Mouse (Mus musculus): ENCODE data around the gene Cpne4. TPM values are rescaled to one million over a fixed set of nuclear protein-coding genes. Genes with fewer than 3 reads are reported as not detected.

The Cpne4 gene
- polyA plus RNA-seq, 1 experiment from 2014 or later, result 0.05 TPM

DNA sequence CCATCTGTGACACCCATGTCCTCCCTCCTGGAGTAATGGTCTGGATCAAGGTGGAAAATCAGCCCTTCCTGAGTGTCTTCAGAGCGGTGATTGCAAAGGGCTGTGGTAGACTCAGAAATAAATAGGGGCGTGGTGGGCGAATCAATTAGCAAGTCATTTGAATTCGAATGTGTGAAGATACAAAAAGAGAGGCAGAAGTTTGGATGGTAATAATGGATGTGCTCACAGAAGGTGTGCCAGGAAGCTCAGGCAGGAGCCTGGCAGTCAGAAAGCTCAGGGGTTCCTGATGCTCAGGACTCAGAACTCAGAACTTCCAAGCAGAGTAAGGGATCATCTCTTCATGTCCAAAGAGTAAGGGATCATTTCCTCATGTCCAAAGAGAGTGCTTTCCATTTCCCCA, 257.7 kb downstream of the Cpne4 start:
- WGBS, result 73% methylated on average over 4 of the region's 4 CpGs
- no peaks in the 10 kb centered on the region for H3K4me1 ChIP-seq (replicated peaks)
- no peak overlapping the region for H3K4me2 ChIP-seq
- no peak overlapping the region for H3K4me3 ChIP-seq
- no peaks in the 10 kb centered on the region for H3K36me3 ChIP-seq
- ATAC-seq (ENCODE audit: insufficient number of reproducible peaks, low FRiP score), result no peak
- no peaks in the 10 kb centered on the region for H3K9me3 ChIP-seq (replicated peaks)
- no peak overlapping the region for H3K27ac ChIP-seq (ENCODE audit: poor library complexity, severe bottlenecking)
- no peaks in the 10 kb centered on the region for H3K27me3 ChIP-seq (replicated peaks)
- no peak overlapping the region for H3K9ac ChIP-seq

GRCm38 (mm10) chr9:104814681-104815080, 267.6 kb downstream of the Cpne4 start:
- Histone ChIP-seq H3K36me3 (no peaks in the 10 kb centered on the region), H3K9ac (no peak overlapping the region), H3K4me2 (no peak overlapping the region), H3K4me1 (replicated peaks) (no peaks in the 10 kb centered on the region), H3K27ac (ENCODE audit: poor library complexity, severe bottlenecking) (no peak overlapping the region), H3K9me3 (replicated peaks) (no peaks in the 10 kb centered on the region), H3K4me3 (no peak overlapping the region), H3K27me3 (replicated peaks) (no peaks in the 10 kb centered on the region)
- ATAC-seq (ENCODE audit: insufficient number of reproducible peaks, low FRiP score), result no peak
- WGBS, result 60% methylated on average over 2 of the region's 2 CpGs

GRCm38 (mm10) chr9:104828646-104829045, 281.6 kb downstream of the Cpne4 start:
- H3K27ac ChIP-seq (ENCODE audit: poor library complexity, severe bottlenecking), result no peak overlapping the region
- no peaks in the 10 kb centered on the region for H3K27me3 ChIP-seq (replicated peaks)
- no peaks in the 10 kb centered on the region for H3K36me3 ChIP-seq
- ATAC-seq (ENCODE audit: insufficient number of reproducible peaks, low FRiP score), result no peak
- H3K4me1 ChIP-seq (replicated peaks), result no peaks in the 10 kb centered on the region
- WGBS, result 56% methylated on average over 3 of the region's 3 CpGs
- H3K4me2 ChIP-seq, result no peak overlapping the region
- H3K4me3 ChIP-seq, result no peak overlapping the region
- no peak overlapping the region for H3K9ac ChIP-seq
- no peaks in the 10 kb centered on the region for H3K9me3 ChIP-seq (replicated peaks)

DNA sequence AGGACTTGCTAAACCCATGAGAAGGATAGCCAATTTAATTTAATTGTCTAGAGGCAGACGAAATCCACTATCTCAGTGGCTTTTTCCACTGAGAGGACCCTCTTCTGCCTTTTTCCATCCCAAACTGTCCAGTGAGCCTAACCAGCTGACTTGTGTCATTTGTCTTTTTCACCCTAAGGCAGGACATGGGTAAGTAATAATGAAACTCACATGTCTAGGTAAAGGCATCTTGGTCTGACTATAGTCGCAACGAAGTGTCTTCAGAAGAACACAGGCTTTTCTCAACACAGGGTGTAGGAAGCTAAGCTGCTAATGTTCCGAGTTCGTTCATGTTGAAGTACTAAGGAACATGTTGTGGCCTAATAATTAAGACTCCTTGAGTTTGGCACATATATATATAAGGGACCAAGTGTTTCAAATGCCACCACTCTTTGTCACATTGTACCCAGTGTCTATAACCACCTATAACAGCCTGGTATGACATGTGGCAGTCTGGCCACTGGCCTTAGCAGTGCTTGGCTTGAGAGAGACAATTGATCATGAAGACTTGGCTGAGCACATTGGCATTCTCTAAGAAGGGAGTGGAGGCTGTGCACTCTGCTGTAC, 286.0 kb downstream of the Cpne4 start:
- H3K36me3 ChIP-seq, result no peaks in the 10 kb centered on the region
- 80% methylated on average over 5 of the region's 5 CpGs for WGBS
- no peak for ATAC-seq (ENCODE audit: insufficient number of reproducible peaks, low FRiP score)
- no peak overlapping the region for H3K4me3 ChIP-seq
- no peak overlapping the region for H3K4me2 ChIP-seq
- H3K27me3 ChIP-seq (replicated peaks), result no peaks in the 10 kb centered on the region
- no peak overlapping the region for H3K27ac ChIP-seq (ENCODE audit: poor library complexity, severe bottlenecking)
- no peak overlapping the region for H3K9ac ChIP-seq
- no peaks in the 10 kb centered on the region for H3K9me3 ChIP-seq (replicated peaks)
- no peaks in the 10 kb centered on the region for H3K4me1 ChIP-seq (replicated peaks)

DNA sequence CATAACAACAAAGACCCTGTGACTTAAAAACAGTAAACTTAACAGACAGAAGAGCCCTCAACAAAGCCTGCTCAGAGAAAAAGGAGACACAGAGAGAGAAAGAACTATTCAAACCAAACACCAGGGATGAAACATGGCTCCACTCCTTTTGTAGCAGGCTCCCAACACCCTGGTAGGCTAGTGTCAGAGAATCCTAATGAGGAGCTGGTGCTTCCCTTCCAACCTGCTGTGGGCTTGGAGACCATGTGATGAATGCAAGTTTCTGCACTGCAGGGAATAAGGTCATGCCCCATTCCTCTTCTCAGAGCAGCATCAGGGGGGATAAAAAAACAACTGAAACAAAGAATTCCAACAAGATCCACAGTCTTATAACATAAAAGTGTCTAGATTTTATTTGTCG, 290.8 kb downstream of the Cpne4 start:
- H3K9ac ChIP-seq, result no peak overlapping the region
- no peak overlapping the region for H3K27ac ChIP-seq (ENCODE audit: poor library complexity, severe bottlenecking)
- no peaks in the 10 kb centered on the region for H3K27me3 ChIP-seq (replicated peaks)
- 56% methylated on average over 1 of the region's 1 CpGs for WGBS
- no peak for ATAC-seq (ENCODE audit: insufficient number of reproducible peaks, low FRiP score)
- no peaks in the 10 kb centered on the region for H3K4me1 ChIP-seq (replicated peaks)
- no peak overlapping the region for H3K4me3 ChIP-seq
- no peaks in the 10 kb centered on the region for H3K36me3 ChIP-seq
- no peaks in the 10 kb centered on the region for H3K9me3 ChIP-seq (replicated peaks)
- H3K4me2 ChIP-seq, result no peak overlapping the region

DNA sequence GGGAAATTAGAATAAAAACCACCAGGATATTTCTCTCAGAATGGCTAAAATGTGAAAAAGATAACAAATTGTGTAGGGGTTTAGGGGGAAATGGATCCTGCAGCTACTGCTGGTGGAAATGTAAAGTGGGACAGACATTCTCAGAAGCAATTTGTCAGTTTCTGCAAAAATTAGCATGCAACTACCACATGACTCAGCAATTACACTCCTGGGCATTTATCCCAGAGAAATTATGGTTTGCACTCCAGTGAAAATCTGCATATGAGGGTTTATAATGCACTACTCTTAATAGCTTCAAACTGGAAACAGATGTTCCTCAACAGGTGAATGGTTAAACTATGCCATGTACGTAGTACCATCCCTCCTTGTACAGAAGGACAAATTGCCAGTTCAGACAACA, 294.2 kb downstream of the Cpne4 start:
- ATAC-seq (ENCODE audit: insufficient number of reproducible peaks, low FRiP score), result no peak

GRCm38 (mm10) chr9:104845226-104845930, 298.3 kb downstream of the Cpne4 start:
- Histone ChIP-seq H3K27me3 (replicated peaks) (no peaks in the 10 kb centered on the region), H3K9me3 (replicated peaks) (no peaks in the 10 kb centered on the region), H3K27ac (ENCODE audit: poor library complexity, severe bottlenecking) (no peak overlapping the region), H3K4me2 (no peak overlapping the region), H3K36me3 (no peaks in the 10 kb centered on the region), H3K9ac (no peak overlapping the region), H3K4me3 (no peak overlapping the region), H3K4me1 (replicated peaks) (no peaks in the 10 kb centered on the region)
- WGBS, result 60% methylated on average over 2 of the region's 2 CpGs
- ATAC-seq (ENCODE audit: insufficient number of reproducible peaks, low FRiP score), result no peak

More for the DNA sequence above, 294.2 kb downstream of the Cpne4 start:
- Histone ChIP-seq H3K9me3 (replicated peaks) (no peaks in the 10 kb centered on the region), H3K9ac (no peak overlapping the region), H3K27ac (ENCODE audit: poor library complexity, severe bottlenecking) (no peak overlapping the region), H3K4me3 (no peak overlapping the region), H3K4me1 (replicated peaks) (no peaks in the 10 kb centered on the region), H3K36me3 (no peaks in the 10 kb centered on the region), H3K27me3 (replicated peaks) (no peaks in the 10 kb centered on the region), H3K4me2 (no peak overlapping the region)
- WGBS, result 76% methylated on average over 1 of the region's 1 CpGs

DNA sequence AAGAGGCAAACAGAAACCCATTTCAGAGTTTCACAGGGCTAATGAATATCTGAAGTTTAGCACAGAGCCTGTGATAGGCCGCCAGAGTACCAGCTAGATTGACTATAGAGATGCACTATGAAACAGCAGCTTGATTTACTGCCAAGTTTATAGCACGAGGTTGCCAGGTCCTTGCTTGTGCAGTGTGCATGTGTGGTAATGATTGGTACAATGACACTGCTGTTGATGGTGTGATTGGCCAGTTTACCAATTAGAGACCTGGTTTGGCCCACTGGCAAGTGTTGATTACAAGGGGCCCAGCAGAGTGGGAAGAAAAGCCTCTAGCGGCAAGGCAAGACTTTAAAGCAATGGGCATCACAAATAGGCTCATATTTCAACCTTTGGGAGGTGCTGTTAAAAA, 306.6 kb downstream of the Cpne4 start:
- no peaks in the 10 kb centered on the region for H3K36me3 ChIP-seq
- 0 out of 2 replicates have a peak, but pooled peaks cover 5% of the 10 kb centered on the region for H3K4me1 ChIP-seq (replicated peaks)
- H3K9ac ChIP-seq, result no peak overlapping the region
- no peak for ATAC-seq (ENCODE audit: insufficient number of reproducible peaks, low FRiP score)
- WGBS, result 72% methylated on average over 3 of the region's 3 CpGs
- no peak overlapping the region for H3K4me3 ChIP-seq
- no peaks in the 10 kb centered on the region for H3K9me3 ChIP-seq (replicated peaks)
- no peaks in the 10 kb centered on the region for H3K27me3 ChIP-seq (replicated peaks)
- H3K4me2 ChIP-seq, result no peak overlapping the region
- no peak overlapping the region for H3K27ac ChIP-seq (ENCODE audit: poor library complexity, severe bottlenecking)

DNA sequence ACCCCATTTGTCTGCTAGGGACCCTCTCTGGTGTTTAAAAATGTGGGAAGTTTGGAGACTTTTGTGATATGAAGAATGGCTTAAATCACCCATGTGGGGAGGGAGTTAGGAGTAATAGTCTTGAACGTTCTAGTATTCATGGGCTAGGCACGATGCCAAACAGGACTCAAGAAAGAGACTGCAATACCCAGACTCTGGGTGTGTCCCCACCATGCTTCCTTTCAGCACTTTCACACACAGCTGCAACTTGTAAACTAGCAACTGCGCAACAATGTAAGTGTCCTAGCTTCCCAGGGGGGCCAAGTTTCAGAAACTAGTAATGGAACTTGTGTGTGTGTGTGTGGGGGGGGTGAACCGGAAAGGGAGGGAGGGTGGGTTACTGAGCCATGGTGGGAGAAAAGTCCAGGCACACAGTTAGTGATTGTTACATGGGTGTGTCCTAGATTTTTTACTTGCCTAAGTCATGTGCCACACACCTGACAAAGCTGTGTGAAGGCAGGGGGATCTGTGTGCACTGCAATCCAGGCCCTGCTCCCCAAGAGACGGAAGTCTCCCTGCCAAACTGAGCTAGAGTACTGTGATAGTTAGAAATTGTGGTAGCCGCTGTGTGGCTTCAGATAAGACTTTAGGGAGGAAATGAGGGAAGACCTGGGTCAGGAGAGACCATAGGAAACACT, 307.3 kb downstream of the Cpne4 start:
- WGBS, result 56% methylated on average over 6 of the region's 6 CpGs
- ATAC-seq (ENCODE audit: insufficient number of reproducible peaks, low FRiP score), result no peak
- H3K4me3 ChIP-seq, result no peak overlapping the region
- no peak overlapping the region for H3K9ac ChIP-seq
- H3K27ac ChIP-seq (ENCODE audit: poor library complexity, severe bottlenecking), result no peak overlapping the region
- H3K4me1 ChIP-seq (replicated peaks), result 0 out of 2 replicates have a peak, but pooled peaks cover 5% of the 10 kb centered on the region
- H3K4me2 ChIP-seq, result no peak overlapping the region
- no peaks in the 10 kb centered on the region for H3K36me3 ChIP-seq
- H3K27me3 ChIP-seq (replicated peaks), result no peaks in the 10 kb centered on the region
- H3K9me3 ChIP-seq (replicated peaks), result no peaks in the 10 kb centered on the region

DNA sequence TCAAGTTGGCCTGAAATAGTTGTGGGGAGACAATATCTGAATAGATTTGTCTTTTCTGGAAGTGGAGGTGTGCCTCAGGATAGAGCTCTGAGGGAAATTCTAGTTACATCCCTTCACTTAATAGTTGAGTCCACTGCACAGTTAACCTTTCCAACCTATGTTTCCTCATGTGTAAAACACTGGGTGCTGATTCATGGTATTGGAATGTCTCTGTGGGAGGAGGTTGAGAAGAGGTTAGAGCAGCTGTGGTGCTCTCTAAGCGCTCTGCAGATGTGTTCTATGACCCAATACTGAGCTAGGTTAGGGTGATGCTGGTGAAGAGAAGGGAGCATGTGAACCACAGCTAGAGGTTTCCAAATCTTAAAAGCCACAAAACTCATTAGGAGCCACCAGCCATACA, 318.7 kb downstream of the Cpne4 start:
- Histone ChIP-seq H3K9ac (no peak overlapping the region), H3K27me3 (replicated peaks) (no peaks in the 10 kb centered on the region), H3K4me3 (no peak overlapping the region), H3K4me1 (replicated peaks) (no peaks in the 10 kb centered on the region), H3K27ac (ENCODE audit: poor library complexity, severe bottlenecking) (no peak overlapping the region), H3K9me3 (replicated peaks) (no peaks in the 10 kb centered on the region), H3K36me3 (no peaks in the 10 kb centered on the region), H3K4me2 (no peak overlapping the region)
- no peak for ATAC-seq (ENCODE audit: insufficient number of reproducible peaks, low FRiP score)
- 43% methylated on average over 1 of the region's 1 CpGs for WGBS

- Histone ChIP-seq H3K9ac (no peak overlapping the region), H3K27me3 (replicated peaks) (no peaks in the 10 kb centered on the region), H3K4me1 (replicated peaks) (no peaks in the 10 kb centered on the region), H3K4me2 (no peak overlapping the region), H3K27ac (ENCODE audit: poor library complexity, severe bottlenecking) (no peak overlapping the region), H3K9me3 (replicated peaks) (0 out of 2 replicates have a peak, but pooled peaks cover 3% of the 10 kb centered on the region), H3K4me3 (no peak overlapping the region), H3K36me3 (no peaks in the 10 kb centered on the region)
- 71% methylated on average over 4 of the region's 4 CpGs for WGBS
- ATAC-seq (ENCODE audit: insufficient number of reproducible peaks, low FRiP score), result no peak
Measured at GRCm38 (mm10) chr9:104872586-104872985, 325.5 kb downstream of the Cpne4 start.
